Mouse (Mus musculus): ENCODE measurements around the gene Dalrd3.
"Not testable (repeated sequence)": the region's sequence is repeated elsewhere in the genome, so short reads cannot be mapped to it uniquely, and the experiment has no call there.

The Dalrd3 gene

DNA sequence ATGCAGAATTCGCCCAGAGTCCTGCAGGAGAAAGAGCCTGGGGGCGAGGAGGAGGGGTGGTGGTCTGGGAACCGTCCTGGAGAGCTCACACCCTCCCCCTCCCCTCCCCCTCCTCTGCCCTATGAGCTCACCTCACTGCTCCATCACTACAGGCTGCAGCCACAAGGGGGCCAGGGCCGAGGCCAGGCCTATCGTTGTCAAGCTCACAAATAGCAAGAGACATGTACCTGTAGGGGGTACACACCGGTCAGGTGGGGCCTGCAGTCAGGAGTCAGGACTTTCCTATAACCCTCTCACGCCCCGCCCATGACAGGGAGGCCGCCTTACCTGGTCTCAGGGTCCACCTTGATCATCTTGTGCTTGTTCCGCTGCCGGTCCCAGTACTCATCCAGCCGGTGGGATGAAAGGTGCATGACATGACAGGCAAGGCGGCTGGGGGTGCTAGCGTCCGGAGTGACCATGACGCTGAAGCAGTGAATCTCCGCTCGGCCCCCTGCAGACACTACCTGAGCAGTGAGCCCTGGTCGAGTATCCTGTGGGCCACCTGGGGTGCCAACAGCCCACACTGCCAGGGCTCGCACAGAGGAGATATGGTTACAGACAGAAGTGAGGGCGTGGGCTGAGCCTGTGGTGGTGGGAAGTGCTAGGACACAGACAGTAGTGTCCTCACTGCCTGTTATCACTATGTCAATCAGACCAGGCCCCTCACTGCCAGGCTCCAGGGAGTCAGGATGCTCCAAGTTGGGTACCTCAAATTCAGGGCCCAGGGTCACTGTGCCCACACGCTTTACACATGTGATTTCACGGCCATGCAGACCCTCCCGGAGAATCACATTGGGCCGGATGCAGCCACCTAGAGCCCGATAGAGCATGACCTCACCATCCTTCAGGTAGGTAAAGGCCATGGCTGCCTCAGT lies 4.3 kb downstream of the Dalrd3 start:
- DNase-seq (ENCODE audit: low read depth, low spot score) = no peak

DNA sequence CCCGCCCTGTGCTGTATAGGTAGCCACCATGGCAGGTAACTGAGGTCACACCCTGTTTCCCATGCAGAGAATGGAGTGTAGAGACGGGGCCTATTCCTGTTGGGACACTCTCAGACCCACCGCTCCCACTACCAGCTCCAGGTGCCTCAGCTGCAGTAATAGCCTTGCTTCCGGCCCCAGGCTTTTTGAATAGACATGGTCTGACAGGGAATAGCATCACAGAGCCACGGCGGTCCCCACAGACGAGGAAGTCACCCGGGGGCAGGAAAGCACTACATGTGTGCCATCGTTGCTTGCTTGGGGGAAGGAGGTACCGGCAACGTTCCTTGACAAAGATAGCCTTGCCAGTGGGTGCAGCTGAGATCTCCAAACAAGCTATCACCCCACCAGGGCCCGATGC lies 5.2 kb downstream of the Dalrd3 start:
- DNase-seq (ENCODE audit: low read depth, low spot score) = no peak

DNA sequence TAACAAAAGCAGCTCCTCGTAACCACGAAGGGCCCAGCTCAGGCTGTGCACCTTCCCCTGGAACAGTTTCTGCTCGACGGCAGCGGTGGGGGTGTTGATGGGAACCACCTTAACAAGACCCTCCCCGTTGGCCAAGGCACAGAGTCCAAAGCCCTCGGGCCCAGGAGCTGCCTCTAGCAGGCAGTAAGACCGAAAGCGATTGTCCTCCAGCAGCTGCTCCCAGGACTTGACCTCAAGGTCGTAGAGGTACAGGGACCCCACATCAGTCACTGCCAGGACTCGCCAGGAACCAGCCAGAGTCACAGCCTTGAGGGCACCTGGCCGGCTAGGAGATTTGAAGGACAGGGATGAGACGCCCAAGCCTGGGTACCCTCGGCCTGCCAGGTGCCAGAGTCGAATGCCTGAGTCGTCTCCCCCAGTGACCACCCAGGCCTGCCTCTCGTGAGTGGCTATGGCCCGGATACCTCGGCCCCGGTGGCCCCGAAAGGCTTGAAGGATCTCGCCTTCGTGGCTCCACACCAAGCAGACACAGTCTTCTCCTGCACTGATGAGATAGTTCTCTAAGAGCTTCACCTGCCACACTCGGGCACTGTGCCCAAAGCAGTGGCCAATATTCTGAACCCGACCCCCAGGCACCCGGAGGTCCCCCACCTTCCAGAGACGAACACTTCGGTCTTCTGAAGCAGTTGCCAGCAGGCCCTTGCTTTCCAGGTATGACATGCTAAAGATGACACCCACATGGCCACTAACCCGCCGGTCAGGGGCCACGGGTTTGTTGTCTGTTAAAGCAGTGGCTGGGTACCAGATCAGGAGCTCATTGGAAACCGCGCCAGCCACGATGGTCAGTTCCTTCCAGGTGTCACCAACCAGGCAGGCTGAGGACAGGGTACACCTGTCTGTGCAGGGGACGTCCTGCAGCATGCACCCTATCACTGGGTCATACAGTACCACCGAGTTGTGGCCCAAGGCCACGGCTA lies 5.9 kb downstream of the Dalrd3 start:
- DNase-seq (ENCODE audit: low read depth, low spot score) = no peak

DNA sequence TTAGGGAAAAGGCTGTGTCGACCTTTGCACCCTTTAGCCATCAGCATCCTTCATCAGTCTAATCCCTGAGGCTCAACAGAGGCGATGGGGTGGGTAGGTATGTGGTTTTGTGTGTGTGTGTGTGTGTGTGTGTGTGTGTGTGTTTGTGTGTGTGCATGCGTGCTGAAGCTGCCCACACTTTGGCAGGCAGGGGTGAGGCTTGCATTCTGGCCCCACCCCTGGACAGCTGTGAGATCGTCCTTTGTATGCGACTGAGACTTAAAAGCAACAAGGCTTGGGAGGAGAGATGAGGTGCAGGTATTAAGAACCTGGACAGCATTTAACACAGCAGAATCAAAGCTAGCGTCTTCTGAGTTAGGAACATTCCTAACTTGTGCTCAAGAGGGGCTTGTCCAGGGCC lies 7.3 kb downstream of the Dalrd3 start:
- no peak for DNase-seq (ENCODE audit: low read depth, low spot score)

DNA sequence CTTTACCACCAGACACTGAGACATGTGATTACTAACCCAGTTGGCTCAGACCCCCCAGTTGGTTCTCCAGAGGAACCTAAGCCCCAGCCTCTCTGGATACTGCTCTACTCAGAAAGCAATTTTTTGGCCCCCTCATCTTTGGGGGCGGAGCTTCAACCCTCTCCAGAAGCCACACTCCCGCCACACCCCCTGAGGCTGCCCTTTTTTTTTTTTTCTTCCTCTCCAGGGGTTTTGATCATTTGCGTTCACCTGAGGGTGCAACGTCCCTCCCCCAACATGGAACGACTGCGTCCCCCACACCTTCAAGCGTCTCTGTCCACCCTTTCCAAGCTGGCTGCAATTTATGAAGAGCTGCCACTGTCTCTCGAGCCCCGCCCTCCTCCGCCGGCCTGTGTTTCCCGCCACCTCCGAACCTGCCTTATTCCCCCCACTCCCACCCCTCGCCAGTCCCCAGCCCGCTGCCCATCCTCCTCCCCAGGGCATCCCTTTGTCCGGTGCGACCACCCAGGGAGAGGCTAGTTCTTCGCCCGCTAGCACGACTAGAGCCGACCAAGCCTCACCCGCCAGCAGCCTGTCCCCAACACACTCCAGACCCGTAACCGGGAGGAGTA lies 8.4 kb downstream of the Dalrd3 start:
- no peak for DNase-seq (ENCODE audit: low read depth, low spot score)

DNA sequence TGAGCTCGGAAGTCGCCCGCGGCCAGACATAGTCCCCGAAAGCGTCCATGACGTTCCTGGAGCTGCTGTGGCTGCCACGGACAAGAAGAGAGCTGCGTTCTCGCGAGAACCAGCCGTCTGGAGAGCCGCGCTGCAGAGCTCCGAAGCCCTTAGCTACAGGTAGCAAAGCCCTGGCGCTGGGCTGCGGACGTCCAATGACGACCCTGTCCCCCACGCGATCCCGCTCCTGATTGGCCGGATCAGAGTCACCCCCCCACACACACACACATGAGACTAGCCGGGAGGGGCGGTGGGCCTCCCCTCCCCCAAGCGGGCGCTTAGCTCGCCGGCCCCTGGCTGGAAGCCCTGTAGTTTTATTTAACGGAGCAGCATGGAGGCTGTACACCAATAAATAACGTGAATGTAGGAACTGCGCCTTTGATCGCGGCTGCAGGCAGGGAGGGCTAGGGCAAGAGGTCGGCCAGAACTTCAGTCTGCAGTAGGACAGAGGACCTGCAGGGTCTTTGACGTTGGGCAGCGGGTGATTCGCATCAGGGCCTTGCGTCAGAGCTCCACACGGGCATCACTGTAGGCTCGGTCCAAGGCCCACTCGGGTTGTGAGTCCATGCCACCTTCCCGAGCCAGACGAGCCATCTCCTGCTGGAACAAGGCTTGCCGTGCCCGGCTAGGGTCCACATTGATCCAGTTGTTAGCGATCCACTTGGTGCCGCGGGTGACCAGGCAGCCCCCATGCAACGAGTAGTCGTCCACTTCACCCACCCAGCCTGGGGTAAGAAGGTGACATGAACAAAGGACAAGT lies 9.1 kb downstream of the Dalrd3 start, which contains the start of gene Wdr6:
Wdr6 (minus strand) TSS at position 195 of the 799 bp plus-strand sequence.
- DNase-seq (ENCODE audit: low read depth, low spot score) = peak; percentile 90

DNA sequence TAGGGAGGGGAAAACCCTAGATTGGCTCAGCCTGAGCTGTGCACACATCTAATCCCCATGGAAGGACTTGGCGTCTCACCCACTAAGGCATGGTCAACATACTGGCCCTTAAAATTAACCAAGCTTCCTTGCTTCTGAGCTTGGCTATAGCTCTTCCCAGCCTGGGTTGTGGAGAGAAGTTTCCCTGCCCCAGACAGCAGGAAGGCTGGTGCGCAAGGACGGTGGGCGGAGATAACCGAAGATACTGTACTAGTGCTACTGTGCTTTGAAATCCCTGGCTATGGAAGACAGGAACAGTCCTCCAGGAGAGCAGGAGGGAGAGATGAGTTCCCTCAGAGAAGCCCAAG lies 9.6 kb downstream of the Dalrd3 start:
- no peak for DNase-seq (ENCODE audit: low read depth, low spot score)

DNA sequence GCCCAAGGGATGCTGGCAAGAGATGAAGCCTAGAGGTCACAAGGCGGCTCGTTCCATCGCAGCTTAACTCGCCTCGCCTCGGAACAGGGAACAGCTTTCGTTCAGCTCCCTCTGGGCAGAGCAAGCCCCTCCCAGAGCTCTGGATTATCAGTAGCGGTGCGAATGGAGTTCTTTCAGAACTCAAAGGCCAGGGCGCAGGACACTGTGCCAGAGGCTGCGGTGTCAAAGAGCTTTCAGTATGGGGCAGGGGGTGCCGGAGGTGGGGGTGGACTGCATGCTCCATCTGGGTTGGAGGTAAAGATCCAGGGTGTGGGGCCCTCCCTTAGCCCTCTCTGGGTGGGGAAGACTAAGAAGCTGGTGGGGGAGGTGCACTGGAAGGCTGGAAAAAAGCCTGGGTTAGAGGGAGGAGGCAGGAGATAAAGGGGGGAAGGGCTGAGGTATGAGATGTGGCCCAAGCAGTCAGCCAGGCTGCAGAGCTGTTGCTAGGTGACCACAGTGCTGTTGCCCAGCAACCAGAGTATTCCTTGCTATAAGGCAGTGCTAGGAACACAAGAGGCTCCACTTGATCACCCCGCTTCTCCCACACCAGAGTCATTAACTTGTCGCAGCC lies 18.0 kb downstream of the Dalrd3 start:
- DNase-seq (ENCODE audit: low read depth, low spot score) = peak; percentile 97

DNA sequence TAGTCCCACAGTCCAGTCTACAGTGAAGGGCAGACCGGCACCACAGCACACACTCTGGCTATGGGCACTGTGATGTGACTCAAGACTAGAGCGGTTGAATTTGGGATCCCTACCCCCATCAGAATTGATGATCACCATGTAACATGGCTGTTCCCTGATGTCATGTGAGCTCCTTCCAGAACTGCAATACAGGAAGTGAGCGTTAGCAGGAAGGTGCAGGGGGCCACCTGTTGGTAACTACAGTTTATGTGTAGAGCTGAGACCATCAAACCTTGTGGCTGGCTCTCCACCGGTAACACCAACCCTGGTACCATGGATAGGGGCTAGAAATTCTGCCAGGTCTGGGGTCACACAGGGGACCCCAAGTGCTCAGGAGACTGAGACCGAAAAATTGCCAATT lies 19.5 kb downstream of the Dalrd3 start:
- no peak for DNase-seq (ENCODE audit: low read depth, low spot score)

DNA sequence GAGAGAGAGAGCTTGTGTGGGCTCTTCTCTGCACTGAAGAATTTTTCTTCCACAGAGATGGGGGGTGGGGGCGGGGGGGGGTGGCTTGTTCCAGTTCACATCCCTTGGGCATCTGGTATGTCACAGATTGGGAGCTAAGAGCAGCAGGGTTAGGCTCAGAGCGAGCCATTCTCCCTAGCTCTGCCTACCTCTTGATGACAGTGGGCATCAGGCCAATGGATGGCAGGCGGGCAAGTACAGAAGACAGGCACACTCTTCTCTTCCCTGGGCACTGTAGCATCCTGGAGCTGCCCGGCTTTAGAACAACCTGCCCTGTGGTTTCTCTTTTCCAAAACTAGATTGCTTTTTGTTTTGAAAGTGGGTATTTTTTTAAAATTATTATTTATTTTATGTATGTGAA lies 21.8 kb downstream of the Dalrd3 start:
- DNase-seq (ENCODE audit: low read depth, low spot score) = no peak

DNA sequence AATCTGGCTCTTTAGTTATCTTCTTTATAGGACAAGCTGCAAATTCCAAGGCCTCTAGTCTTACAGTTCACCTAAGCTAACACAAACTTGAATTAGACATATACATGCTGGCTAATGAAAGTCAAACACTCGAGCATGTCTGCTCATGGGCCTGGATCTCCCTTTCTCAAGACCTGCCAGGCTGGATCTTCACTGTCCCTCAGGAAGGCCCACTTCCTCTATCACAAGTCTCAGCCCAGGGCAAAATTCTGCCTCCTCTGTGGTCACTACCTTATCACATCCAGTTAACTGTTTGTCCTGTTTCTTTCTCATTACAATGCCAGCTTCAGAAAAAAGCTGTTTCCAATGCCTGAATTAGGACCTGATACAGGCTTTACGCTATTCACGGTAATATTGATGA lies 24.7 kb downstream of the Dalrd3 start:
- DNase-seq (ENCODE audit: low read depth, low spot score) = no peak

DNA sequence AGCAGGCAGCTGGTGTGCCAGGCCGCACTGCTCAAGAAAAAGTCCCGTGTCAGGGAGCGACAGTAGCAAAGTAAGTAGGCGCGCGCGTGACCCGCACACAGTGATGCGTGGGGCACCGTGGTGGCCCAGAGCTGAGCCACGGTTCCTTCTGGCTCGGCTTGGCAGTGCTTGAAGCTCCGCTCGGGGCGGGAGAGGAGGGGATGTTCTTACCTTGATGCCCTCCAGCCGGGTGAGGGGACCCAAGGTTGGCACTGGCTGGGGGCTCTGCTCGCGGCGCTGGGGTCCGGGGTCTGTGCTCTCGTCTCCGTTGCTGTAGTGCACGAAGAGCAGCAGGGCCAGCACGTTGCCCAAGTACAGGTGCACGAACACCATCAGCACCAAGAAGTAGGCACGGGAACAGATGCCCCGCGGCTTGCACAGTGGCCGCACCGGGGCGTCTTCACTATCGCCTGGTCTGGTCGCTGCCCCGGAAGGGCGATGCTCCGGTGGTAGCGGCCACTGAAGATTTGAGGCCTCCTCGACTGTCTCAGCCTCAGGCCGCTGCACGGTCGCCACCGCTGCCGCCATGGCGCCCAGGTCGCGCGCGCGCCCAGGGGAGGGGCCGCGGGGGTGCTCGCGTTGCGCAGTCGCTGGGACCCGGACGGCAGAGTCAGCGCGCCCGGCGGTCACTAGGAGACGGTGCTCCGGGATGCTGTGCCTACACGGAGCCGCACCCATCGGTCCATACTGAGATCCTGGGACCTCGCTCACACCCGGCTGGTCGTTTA lies 27.5 kb downstream of the Dalrd3 start, which contains the start of gene P4htm:
P4htm (minus strand) TSS at position 670 of the 767 bp plus-strand sequence.
- DNase-seq (ENCODE audit: low read depth, low spot score) = peak; percentile 55

DNA sequence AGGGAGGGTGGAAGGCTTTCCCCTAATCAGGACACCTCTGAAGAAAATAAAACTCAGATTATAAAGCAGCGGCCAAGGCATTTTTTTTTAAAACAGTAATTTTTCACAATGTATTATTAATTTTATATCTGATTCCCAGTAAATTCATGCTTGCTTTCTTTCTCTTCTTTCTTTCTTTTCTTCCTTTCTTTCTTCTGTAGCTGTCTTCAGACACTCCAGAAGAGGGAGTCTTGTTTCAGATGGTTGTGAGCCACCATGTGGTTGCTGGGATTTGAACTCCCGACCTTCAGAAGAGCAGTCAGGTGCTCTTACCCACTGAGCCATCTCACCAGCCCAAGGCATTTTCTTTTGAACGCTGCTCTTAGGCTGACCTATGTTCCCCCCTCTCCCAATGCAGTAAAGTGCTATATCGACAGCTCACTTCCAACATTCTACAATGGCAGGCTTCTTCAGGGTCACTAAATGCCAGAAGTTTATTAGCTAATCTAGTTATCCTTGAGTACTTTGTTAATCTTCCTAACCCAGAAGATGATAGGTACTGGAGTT lies 29.4 kb downstream of the Dalrd3 start:
- DNase-seq (ENCODE audit: low read depth, low spot score) = no peak

DNA sequence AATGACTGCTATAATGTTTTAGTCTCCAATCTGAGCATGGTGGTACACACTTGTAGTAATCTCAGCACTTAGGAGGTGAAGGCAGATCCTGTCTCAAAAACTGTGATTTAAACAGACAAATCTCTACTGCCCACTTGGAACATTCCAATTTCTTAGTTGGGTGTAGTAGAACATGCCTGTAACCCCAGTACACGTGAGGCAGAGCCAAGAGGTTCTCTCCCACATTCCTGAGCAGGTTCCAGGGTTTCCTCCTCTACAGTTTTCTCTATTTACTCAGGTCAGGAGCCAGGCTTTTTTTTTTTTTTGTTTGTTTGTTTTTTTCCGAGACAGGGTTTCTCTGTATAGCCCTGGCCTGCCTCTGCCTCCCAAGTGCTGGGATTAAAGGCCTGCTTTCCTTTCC lies 30.3 kb downstream of the Dalrd3 start:
- no peak for DNase-seq (ENCODE audit: low read depth, low spot score)

DNA sequence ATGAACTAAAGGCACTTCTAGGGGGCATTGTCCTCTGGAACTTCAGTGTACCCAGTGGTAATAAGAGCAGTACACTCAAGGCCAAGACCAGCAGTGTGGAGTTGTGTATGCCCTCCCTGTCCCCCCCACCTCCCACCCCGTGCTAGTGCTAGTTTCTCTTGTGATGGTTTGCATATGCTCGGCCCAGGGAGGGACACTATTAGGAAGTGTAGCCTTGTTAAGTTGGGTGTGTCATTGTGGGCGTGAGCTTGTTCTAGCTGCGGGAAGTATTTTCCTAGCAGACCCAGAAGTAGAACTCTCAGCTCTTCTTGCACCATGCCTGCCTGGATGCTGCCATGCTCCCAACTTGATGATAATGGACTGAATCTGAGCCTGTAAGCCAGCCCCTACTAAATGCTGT lies 32.3 kb downstream of the Dalrd3 start:
- DNase-seq (ENCODE audit: low read depth, low spot score) = no peak

DNA sequence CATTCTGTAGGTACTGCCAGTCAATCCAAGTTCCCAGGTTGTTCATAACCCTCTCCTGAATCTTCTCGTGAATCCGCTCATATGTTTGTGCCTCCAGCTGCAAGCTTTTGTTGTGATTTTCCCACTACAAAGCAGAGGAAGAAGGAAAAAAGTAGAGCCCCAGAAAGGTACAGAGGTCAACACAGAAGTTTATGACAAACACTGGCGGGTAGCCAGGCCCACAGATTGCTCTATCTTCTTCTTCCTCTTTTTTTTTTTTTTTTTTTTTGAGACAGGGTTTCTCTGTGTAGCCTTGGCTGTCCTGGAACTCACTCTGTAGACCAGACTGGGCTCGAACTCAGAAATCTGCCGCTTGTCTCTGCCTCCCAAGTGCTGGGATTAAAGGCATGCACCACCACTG lies 38.2 kb downstream of the Dalrd3 start:
- not testable (repeated sequence) for DNase-seq (ENCODE audit: low read depth, low spot score)

DNA sequence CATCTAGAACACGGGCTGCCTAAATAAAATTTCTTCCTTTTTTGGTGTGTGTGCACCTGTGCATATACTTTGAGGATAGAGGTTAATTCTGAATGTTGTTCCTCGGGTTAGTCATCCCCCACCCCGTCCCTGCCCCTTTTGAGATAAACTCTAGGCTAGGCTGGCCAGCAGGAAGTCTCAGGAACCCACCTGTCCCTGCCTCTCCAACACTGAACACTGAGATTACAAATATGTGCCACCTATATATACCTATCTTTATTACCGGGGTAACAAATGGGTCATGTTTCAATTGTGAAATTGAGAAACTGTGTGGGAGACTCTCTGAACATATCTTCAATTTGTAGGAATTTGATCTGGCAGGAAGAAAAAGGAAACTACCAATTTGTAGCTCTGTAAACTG lies 39.2 kb downstream of the Dalrd3 start:
- no peak for DNase-seq (ENCODE audit: low read depth, low spot score)

DNA sequence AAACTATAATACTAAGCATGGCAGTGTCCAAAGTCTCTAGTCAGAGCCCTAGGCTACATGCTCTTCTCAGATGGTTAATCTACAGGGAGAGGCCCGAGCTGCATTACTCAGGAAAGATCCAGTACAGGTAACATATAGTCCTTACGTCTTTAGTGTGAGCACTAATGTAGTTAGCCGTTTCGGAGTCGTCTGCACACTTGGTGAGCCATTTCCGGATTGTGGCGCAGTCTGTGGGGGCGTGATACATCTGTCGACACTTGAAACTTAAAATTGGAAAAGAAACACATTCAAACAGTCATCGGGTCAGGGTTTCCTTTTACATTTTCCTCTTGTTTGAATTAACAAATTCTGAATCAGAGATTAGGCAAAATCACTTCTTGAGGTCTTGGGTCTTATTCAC lies 41.8 kb downstream of the Dalrd3 start:
- peak; percentile 27 for DNase-seq (ENCODE audit: low read depth, low spot score)

DNA sequence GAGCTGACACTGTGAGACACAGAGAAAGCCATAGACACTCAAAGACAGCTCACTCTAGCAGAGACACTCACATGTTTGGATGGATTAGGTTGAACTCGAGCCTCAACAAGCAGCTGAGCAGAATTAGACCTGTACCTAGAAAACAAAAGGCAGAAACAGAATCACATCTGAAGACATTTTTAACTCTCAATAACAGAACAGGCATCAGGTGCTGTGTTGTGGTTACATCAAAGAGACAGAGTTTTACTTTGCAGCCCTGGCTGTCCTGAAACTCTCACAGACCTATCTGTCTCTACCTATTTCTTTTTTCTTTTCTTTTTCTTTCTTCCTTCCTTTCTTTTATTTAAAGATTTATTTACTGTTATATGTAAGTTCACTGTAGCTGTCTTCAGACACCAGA lies 47.6 kb downstream of the Dalrd3 start:
- DNase-seq (ENCODE audit: low read depth, low spot score) = no peak
